Mouse (Mus musculus) midbrain, postnatal 0 days (tissue): ENCODE measurements around the gene 2900026A02Rik. TPM values are rescaled to one million over a fixed set of nuclear protein-coding genes. Genes with fewer than 3 reads are reported as not detected.

Source experiments
- ATAC-seq: fragments of 200-750 bp; cut with Nextera tagmentation; 2 replicates; pipeline ENCODE4 v1.8.0; 2017; ENCODE audit warnings: moderate number of reproducible peaks, mild to moderate bottlenecking, moderate TSS enrichment, moderate library complexity; ENCODE audit not compliant: low FRiP score
- DNase-seq: peaks from one replicate; pipeline ENCODE4 v3.0.0-alpha.2; 2015; ENCODE audit warnings: low spot score
- H3K27ac ChIP-seq: fragments of 300-500 bp; sonication (generic); 2 replicates; pipeline ENCODE4 v1.5.1; 2014; ENCODE audit warnings: low read depth, mild to moderate bottlenecking, low read length, mixed read lengths
- H3K27me3 ChIP-seq: fragments of 300-500 bp; sonication (generic); 2 replicates; pipeline ENCODE4 v1.6.1; 2014; ENCODE audit warnings: low read length, control low read depth, mixed read lengths; ENCODE audit not compliant: insufficient read depth
- H3K36me3 ChIP-seq: fragments of 300-500 bp; sonication (generic); 2 replicates; pipeline ENCODE4 v1.6.1; 2014; ENCODE audit warnings: low read length, control low read depth, mixed read lengths; ENCODE audit not compliant: insufficient read depth
- H3K4me1 ChIP-seq: fragments of 300-500 bp; sonication (generic); 2 replicates; pipeline ENCODE4 v1.6.1; 2014; ENCODE audit warnings: mild to moderate bottlenecking, control low read depth, antibody characterized with exemption, low read length, mixed read lengths; ENCODE audit not compliant: insufficient read depth
- H3K4me2 ChIP-seq: fragments of 300-500 bp; sonication (generic); 2 replicates; pipeline ENCODE4 v1.6.1; 2014; ENCODE audit warnings: low read depth, mild to moderate bottlenecking, low read length, mixed read lengths; ENCODE audit not compliant: poor library complexity, severe bottlenecking
- H3K4me3 ChIP-seq: fragments of 300-500 bp; sonication (generic); 2 replicates; pipeline ENCODE4 v1.5.1; 2014; ENCODE audit warnings: low read depth, mild to moderate bottlenecking, low read length, moderate library complexity
- H3K9ac ChIP-seq: fragments of 300-500 bp; sonication (generic); replicated peaks from 2 replicates; pipeline ENCODE4 v1.6.1; 2014; ENCODE audit warnings: mild to moderate bottlenecking, low read length, moderate library complexity, mixed read lengths; ENCODE audit not compliant: poor library complexity, severe bottlenecking
- H3K9me3 ChIP-seq: fragments of 300-500 bp; sonication (generic); 2 replicates; pipeline ENCODE4 v1.6.1; 2016; ENCODE audit warnings: low read length, control low read depth
- CTCF ChIP-seq: IDR thresholded peaks from 2 replicates; pipeline ENCODE4 v1.5.1; 2016; ENCODE audit warnings: antibody characterized with exemption, mild to moderate bottlenecking
- WGBS: fragments of 180-500 bp; shearing (Covaris S2); extraction: QIAGEN DNeasy Blood & Tissue Kit; methylation state at CpG from one replicate; pipeline ENCODE4 v1.1.7; 2014; 5-methylcytosine and 5-hydroxymethylcytosine counted together
- polyA plus RNA-seq: library from polyadenylated mRNA; unstranded; fragments of >200 nt; fragmentation: Nextera tagmentation; extraction: Ambion mirVana; gene quantifications from 2 replicates; pipeline ENCODE4 v1.2.1, GENCODE M21; 2015
- total RNA-seq: library from RNA; depleted of rRNA; stranded (reverse); fragments of >200 nt; gene quantifications from 2 replicates; pipeline ENCODE4 v1.2.3, GENCODE M21; 2014

Gene 2900026A02Rik
- total and polyA plus RNA-seq, 2 experiments from 2014 or later = 3.8 to 11.8 TPM

GRCm38 (mm10) chr5:113081020-113081419 lies 140.0 kb downstream of the 2900026A02Rik start:
- Histone ChIP-seq H3K9ac (no peak overlapping the region), H3K36me3 (no peaks in the 10 kb centered on the region), H3K4me2 (no peak overlapping the region), H3K27me3 (no peaks in the 10 kb centered on the region), H3K4me1 (no peaks in the 10 kb centered on the region), H3K27ac (no peak overlapping the region), H3K9me3 (no peaks in the 10 kb centered on the region), H3K4me3 (no peak overlapping the region)
- DNase-seq = no peak
- no peak for TF ChIP-seq CTCF
- no peak for ATAC-seq
- 81% methylated on average over 9 of the region's 9 CpGs for WGBS

GRCm38 (mm10) chr5:113079783-113080182 lies 141.3 kb downstream of the 2900026A02Rik start:
- H3K9me3 ChIP-seq = no peaks in the 10 kb centered on the region
- H3K27ac ChIP-seq = no peak overlapping the region
- no peak for ATAC-seq
- WGBS = 25% methylated on average over 21 of the region's 21 CpGs
- peak overlapping the region; percentile 28; the same call in 1 of the 2 replicates for H3K4me2 ChIP-seq
- H3K9ac ChIP-seq = no peak overlapping the region
- DNase-seq = peak; percentile 58
- no peaks in the 10 kb centered on the region for H3K4me1 ChIP-seq
- TF ChIP-seq CTCF = peak; percentile 74
- no peaks in the 10 kb centered on the region for H3K36me3 ChIP-seq
- H3K27me3 ChIP-seq = no peaks in the 10 kb centered on the region
- H3K4me3 ChIP-seq = no peak overlapping the region

GRCm38 (mm10) chr5:113078686-113079085 lies 142.3 kb downstream of the 2900026A02Rik start:
- Histone ChIP-seq H3K36me3 (no peaks in the 10 kb centered on the region), H3K27ac (no peak overlapping the region), H3K4me3 (no peak overlapping the region), H3K9ac (no peak overlapping the region), H3K4me1 (no peaks in the 10 kb centered on the region), H3K9me3 (no peaks in the 10 kb centered on the region), H3K4me2 (no peak overlapping the region), H3K27me3 (no peaks in the 10 kb centered on the region)
- peak; percentile 63 for TF ChIP-seq CTCF
- ATAC-seq (no peak), DNase-seq (no peak)
- WGBS = 70% methylated on average over 5 of the region's 5 CpGs

- DNase-seq (no peak), ATAC-seq (no peak)
- no peak within 1 kb of the TSS for H3K4me2 ChIP-seq
- no peak within 1 kb of the TSS for H3K9ac ChIP-seq
- no peak within 1 kb of the TSS for H3K4me3 ChIP-seq
- H3K36me3 ChIP-seq = no peaks in the 10 kb centered on the region
- H3K9me3 ChIP-seq = no peaks in the 10 kb centered on the region
- TF ChIP-seq CTCF = no peak
- H3K27ac ChIP-seq = no peak within 1 kb of the TSS
- H3K27me3 ChIP-seq = no peaks in the 10 kb centered on the region
- H3K4me1 ChIP-seq = no peaks in the 10 kb centered on the region
These were observed 151.0 kb downstream of the 2900026A02Rik start, which contains the start of gene Crybb2 for GRCm38 (mm10) chr5:113070017-113070416. Gene Crybb2, minus strand, starts transcription at chr5:113070117.

GRCm38 (mm10) chr5:113054308-113054707 lies 166.7 kb downstream of the 2900026A02Rik start:
- TF ChIP-seq CTCF = peak; percentile 100
- Histone ChIP-seq H3K4me2 (no peak overlapping the region), H3K4me1 (peaks cover 3% of the 10 kb centered on the region; the same call in 1 of the 2 replicates), H3K27me3 (no peaks in the 10 kb centered on the region), H3K4me3 (no peak overlapping the region), H3K36me3 (no peaks in the 10 kb centered on the region), H3K9ac (no peak overlapping the region), H3K9me3 (no peaks in the 10 kb centered on the region), H3K27ac (no peak overlapping the region)
- 4% methylated on average over 16 of the region's 16 CpGs for WGBS
- ATAC-seq = peak; percentile 52; the same call in 1 of the 2 replicates
- peak; percentile 81 for DNase-seq

- Histone ChIP-seq H3K9ac (no peak overlapping the region), H3K36me3 (no peaks in the 10 kb centered on the region), H3K4me1 (peaks cover 3% of the 10 kb centered on the region; the same call in 1 of the 2 replicates), H3K4me3 (no peak overlapping the region), H3K27ac (no peak overlapping the region), H3K4me2 (no peak overlapping the region), H3K27me3 (no peaks in the 10 kb centered on the region), H3K9me3 (no peaks in the 10 kb centered on the region)
- WGBS = 70% methylated on average over 7 of the region's 7 CpGs
- DNase-seq (peak; percentile 42), ATAC-seq (no peak)
- no peak for TF ChIP-seq CTCF
These were observed 170.4 kb downstream of the 2900026A02Rik start for GRCm38 (mm10) chr5:113050581-113051185.
